15 mouse cellular contexts compared by ENCODE assay signal in genomic region chr11:35523773-35524172, GRCm38 (mm10).
DNase-seq lines count a peak whose midpoint lies in the region; ATAC-seq lines count a peak whose summit lies in the region.
"Had no signal": no experiment of that assay in that cellular context is flagged by ENCODE, and none has a peak within 500 bp of the region (broad histone marks: within the 10 kb centered on the region; RNA-seq: fewer than 3 reads in every experiment).

No protein-coding gene starts in this region.

- H3K36me3 ChIP-seq in heart, embryonic 14.5 days (ENCODE audit: control insufficient read depth, insufficient read depth, low read length) = no peaks in the 10 kb centered on the region
- no peaks in the 10 kb centered on the region for H3K36me3 ChIP-seq in hindbrain, embryonic 11.5 days (ENCODE audit: control insufficient read depth, insufficient read depth, low read length)
- H3K36me3 ChIP-seq: kidney, embryonic 15.5 days; limb, embryonic 12.5 days had no signal

- no peaks in the 10 kb centered on the region for H3K4me1 ChIP-seq in heart, embryonic 14.5 days (ENCODE audit: control insufficient read depth in 2 of 2, insufficient read depth in 2 of 2, low read length in 2 of 2)
- peaks cover 12% of the 10 kb centered on the region for H3K4me1 ChIP-seq in hindbrain, embryonic 11.5 days (replicated peaks; ENCODE audit: control insufficient read depth, insufficient read depth, low read length)
- H3K4me1 ChIP-seq: kidney, embryonic 15.5 days had no signal

- H3K4me3 ChIP-seq in heart, embryonic 14.5 days (ENCODE audit: control insufficient read depth in 1 of 2, insufficient read depth in 1 of 2, low read depth in 1 of 2, low read length in 2 of 2) = no peak overlapping the region
- no peak overlapping the region for H3K4me3 ChIP-seq in hindbrain, embryonic 11.5 days (ENCODE audit: low read depth, low read length)
- H3K4me3 ChIP-seq: kidney, embryonic 15.5 days; limb, embryonic 12.5 days had no signal

- no peaks in the 10 kb centered on the region for H3K9me3 ChIP-seq in heart, embryonic 14.5 days (ENCODE audit: control insufficient read depth, low read length)
- H3K9me3 ChIP-seq in hindbrain, embryonic 11.5 days (ENCODE audit: control insufficient read depth, low read length) = no peaks in the 10 kb centered on the region
- H3K9me3 ChIP-seq: kidney, embryonic 15.5 days; limb, embryonic 12.5 days had no signal

- H3K27me3 ChIP-seq in heart, embryonic 14.5 days (ENCODE audit: control insufficient read depth, insufficient read depth, low read length) = no peaks in the 10 kb centered on the region
- no peaks in the 10 kb centered on the region for H3K27me3 ChIP-seq in hindbrain, embryonic 11.5 days (ENCODE audit: control insufficient read depth, insufficient read depth, low read length)
- H3K27me3 ChIP-seq: CH12.LX; kidney, embryonic 15.5 days had no signal

- no peak for DNase-seq in heart, adult 8-10 months (ENCODE audit: low spot score)
- peak; percentile 22 for DNase-seq in 416B (ENCODE audit: low read depth)
- DNase-seq in R1 (ENCODE audit: low read depth, low spot score) = peak; percentile 73
- DNase-seq in hindbrain, embryonic 11.5 days (ENCODE audit: low spot score) = peak; percentile 61
- no peak for DNase-seq in B cell, adult 2 months
- DNase-seq in cerebellum, adult 8-10 months = no peak
- DNase-seq: heart, postnatal 14 days; layer of hippocampus, postnatal 36 days; lung, embryonic 14.5 days; thymus, postnatal 25 days had no signal

- no peak overlapping the region for H3K9ac ChIP-seq in heart, embryonic 14.5 days (ENCODE audit: low read length)
- no peak overlapping the region for H3K9ac ChIP-seq in hindbrain, embryonic 11.5 days (ENCODE audit: low read depth, low read length)
- H3K9ac ChIP-seq: kidney, embryonic 15.5 days; limb, embryonic 12.5 days; lung, embryonic 14.5 days had no signal

- no peak overlapping the region for H3K27ac ChIP-seq in heart, embryonic 14.5 days (replicated peaks in 1 of 2; ENCODE audit: control insufficient read depth in 1 of 2, insufficient read depth in 1 of 2, low read depth in 2 of 2, low read length in 2 of 2)
- H3K27ac ChIP-seq in hindbrain, embryonic 11.5 days (ENCODE audit: low read depth, low read length) = peak overlapping the region; percentile 78
- H3K27ac ChIP-seq: kidney, embryonic 15.5 days; limb, embryonic 12.5 days had no signal

- no peak overlapping the region for H3K4me2 ChIP-seq in heart, embryonic 14.5 days (ENCODE audit: low read length)
- H3K4me2 ChIP-seq in hindbrain, embryonic 11.5 days (replicated peaks; ENCODE audit: low read depth, low read length) = no peak overlapping the region
- H3K4me2 ChIP-seq: kidney, embryonic 15.5 days; limb, embryonic 12.5 days; lung, embryonic 14.5 days had no signal

- ATAC-seq in heart, embryonic 14.5 days (ENCODE audit: insufficient number of reproducible peaks, insufficient read depth, low FRiP score, low read depth) = 0 out of 2 replicates have a peak, but pooled peaks have one; percentile 21
- peak; percentile 70 for ATAC-seq in hindbrain, embryonic 11.5 days (ENCODE audit: low FRiP score)
- no peak for ATAC-seq in megakaryocyte progenitor cell, adult 5-6 weeks (replicated peaks; ENCODE audit: poor library complexity)

- WGBS in heart, embryonic 14.5 days = 77% methylated on average over 4 of the region's 4 CpGs
- 12% methylated on average over 4 of the region's 4 CpGs for WGBS in hindbrain, embryonic 11.5 days

Comparison
In these comparisons a context has a peak if more than half of its experiments do, and no peak if none do; other contexts are left out.
1. DNase-seq: peak in 416B (single experiment), R1 (single experiment) and hindbrain, embryonic 11.5 days (single experiment); none in heart, adult 8-10 months (single experiment), B cell, adult 2 months (0 of 2) and cerebellum, adult 8-10 months (single experiment).